Mouse (Mus musculus) liver, adult (tissue): ENCODE data around the gene Rhbdl2.

Source experiments
- GATA4 ChIP-seq: IDR thresholded peaks from 2 replicates; pipeline ENCODE4 v1.6.1; 2014; ENCODE audit warnings: mild to moderate bottlenecking, low read length; ENCODE audit not compliant: insufficient replicate concordance

The Rhbdl2 gene

DNA sequence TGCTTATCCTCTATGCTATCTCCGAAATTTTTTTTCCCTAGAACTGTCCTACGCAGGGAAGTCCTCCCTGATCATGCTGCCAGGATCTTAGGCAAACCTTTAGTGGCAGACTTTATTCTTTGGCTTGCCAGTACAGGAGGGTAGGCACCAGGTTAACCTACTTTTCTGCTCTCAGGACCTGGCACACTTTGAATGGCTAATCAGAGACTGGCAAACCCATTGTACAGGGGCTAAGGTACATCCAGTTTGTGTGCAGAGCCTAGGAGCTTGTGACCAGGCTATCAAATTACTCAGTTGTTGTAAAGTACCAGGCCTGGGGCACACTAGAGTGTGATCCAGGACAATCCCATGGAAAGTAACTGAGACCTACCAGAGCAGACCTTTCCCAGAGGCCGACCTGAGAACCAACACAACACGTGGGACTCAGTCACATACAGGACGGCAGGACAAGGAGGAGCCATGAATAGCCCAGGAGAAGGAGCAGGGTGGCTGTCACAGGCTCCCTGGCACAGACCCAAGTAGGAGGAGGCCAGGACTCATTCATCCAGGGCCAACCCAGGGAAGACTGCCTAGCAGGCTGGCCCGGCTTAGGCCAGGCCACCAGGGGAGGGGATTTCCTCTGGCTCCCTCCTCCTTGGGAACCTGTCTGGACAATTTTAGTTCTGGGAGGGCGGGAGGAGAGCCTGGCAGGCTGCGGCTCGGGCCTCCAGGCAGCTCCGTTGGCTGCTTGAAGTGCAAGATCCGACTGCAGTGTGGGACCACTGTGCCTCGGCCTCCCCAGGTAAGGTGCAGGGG lies at the start of gene Rhbdl2:
Gene Rhbdl2 (plus strand): TSS at position 684 of the 795 bp plus-strand sequence.
- TF ChIP-seq GATA4: no peak

DNA sequence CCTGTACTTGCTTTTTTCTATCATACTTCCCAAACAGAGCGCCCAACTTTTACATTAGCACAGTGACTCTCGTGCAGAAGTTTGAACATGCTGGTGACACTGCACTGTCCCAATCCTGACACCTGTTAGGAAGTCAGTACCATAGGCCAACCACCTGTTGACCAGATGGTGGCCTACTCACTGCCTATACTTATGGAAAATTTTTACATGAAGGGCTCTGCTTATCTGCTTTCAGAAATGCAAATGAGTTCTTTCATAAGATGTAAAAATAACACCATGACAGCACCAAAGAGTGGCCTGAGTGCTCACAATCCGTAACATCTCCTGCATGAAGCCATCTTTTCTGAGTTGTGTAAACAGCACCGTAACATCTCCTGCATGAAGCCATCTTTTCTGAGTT lies 49.0 kb upstream of the Rhbdl2 start:
- no peak for TF ChIP-seq GATA4

DNA sequence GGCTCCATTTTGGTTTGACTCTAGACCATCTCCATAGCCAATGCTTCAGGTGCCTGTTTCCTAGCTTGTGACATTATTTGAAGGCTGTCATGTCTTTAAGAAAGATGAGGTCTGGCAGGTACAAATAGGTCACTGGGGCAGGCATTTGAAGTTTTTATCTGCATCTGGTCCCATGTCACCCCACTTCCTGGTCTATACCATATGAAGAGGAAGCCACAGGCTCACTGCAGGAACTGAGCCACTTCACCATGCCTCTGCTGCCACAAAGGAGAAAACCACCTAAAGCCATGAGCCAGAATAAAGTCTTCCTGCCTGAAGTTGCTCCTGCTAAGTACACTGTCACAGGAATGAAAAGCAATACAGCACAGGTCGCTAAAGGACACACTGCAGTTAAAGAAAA lies 44.8 kb upstream of the Rhbdl2 start:
- TF ChIP-seq GATA4: no peak

DNA sequence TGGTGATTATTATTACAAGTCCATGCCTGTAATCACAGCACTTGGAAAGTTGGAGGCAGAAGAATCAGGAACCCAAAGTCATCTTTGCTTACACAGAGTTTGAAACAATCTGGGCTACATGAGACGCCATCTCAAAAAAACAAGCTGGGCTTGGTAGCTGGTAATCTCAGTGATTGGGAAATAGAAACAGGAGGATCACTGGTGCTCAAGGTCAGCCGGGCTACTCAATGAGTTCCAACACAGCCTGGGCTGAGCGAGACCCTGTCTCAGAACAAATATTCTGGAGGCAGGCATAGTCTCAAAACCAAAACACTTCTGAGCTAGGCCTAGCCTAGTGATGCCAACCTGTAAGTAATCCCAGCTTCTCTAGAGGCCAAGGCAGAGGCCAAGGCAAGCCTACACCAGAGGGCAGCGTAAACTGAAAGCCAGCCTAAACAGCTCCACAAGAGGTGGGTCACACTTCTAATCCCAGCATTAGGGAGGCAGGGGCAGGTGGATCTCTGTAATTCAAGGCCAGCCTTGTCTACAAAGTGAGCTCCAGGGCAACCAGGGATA lies 42.4 kb upstream of the Rhbdl2 start:
- no peak for TF ChIP-seq GATA4

DNA sequence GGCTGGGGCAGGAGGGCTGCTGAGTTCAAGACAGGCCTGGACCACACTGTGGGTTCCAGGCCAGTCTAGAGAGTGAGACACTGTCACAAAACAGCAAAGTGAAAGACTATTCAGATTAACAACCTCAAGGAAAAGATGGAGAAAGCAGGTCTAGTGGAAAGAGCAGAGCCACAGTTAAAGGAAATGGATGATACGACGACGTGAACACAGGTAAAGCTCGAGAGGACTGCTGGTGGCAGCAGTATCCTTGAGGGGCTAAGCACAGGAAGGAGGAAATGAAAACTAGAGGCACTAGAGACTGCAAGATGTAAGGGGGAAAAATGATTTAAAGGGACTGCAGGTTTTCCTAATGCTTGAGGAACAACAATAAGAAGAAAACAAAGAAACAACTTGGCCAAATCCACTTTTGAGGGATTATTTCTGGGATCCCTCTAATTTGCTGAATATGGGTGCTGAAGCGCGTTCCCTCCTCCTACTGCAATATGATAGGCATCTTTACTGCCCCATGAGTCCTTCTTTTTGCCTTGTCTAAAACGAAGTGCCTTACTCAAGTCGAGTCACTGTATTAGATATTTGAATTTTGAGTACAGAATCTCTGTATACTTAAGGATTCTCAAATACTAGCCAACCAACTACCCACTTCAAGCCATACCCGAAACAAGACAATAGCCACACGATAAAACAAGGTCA lies 38.8 kb upstream of the Rhbdl2 start:
- TF ChIP-seq GATA4: no peak

DNA sequence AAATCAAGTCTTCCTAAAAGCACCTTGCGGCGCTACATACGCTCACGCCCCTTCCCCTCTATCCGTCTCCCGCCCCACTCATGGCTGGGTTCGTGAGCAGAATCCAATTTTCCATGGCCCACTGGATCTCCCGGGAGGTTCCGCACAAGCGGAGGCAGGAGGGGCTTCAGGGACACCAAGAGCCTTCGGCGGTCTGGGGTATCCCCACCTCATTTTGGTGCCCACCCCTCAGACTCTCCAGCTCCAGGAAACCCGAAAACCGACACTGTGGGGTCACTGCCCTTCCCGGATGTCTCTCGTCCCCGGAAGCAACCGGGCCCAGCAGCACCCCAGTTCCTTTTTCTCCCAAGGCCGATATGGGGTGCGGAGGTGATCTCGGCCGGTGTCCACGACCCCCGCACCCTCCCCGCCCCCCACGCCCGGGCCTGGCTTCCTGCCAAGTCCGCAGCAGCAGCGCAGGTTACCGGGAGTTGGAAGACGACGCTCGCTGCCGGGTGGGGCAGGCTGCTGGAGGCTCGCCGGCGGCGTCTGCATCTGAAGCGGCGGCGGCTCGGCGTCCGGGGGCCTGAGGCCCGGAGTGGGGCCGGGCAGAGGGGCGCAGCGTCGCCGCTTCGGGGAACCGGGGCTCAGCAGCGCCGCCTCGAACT lies 38.1 kb upstream of the Rhbdl2 start:
- no peak for TF ChIP-seq GATA4

DNA sequence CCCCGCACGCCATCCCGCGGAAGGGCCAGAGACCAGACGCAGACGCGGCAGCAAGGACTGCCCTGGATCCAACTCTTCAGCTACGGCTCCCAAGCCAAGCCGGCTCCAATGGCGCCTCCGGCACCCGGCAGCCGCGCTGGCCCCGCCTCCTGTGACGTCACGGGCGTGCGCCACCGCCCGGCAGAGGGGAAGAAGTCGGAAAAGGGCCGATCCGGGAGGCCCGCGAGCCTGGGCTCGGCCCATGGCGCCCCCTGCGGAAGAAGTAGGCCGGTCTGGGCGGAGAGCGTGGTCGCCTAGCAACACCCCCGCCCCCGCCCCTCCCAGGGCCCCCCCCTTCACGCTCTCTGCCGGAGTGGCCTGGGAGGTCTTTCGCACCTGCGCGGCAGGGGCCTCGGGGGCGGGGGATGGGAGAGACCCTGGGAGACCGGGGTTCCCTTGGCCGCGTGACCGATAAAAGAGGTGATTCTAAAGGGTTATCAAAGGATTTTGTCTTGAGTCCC lies 37.5 kb upstream of the Rhbdl2 start, which contains the start of gene Akirin1:
Gene Akirin1 (minus strand): TSS at position 194 of the 500 bp plus-strand sequence.
- no peak for TF ChIP-seq GATA4

DNA sequence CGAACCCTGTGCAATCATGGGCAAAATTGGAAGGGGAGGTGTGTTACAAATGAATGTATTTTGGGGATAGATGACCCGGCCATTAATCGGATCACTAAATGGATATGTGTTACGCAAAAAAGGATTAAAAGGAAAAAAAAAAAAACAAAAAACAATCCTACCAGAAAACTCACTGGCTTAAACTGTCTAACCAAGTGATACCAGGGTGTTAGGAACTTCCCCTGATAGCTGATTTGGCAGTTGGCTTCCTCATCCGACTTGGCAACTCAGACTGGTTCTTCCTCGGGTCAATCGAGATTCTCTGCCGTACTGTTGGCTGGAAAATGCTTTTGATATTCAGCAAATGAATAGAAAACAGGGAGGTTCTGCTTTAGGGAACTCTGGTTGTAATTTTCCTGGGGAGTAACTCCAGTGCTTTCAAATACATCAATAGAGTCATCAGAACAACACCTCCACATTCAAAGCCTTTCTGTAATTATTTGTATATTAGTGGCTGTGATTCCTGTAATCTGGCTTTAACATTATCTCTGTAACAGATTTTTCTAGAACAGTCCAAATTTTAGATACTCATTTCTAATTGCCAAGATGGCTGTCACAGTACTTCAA lies 36.9 kb upstream of the Rhbdl2 start:
- TF ChIP-seq GATA4: peak; percentile 95

DNA sequence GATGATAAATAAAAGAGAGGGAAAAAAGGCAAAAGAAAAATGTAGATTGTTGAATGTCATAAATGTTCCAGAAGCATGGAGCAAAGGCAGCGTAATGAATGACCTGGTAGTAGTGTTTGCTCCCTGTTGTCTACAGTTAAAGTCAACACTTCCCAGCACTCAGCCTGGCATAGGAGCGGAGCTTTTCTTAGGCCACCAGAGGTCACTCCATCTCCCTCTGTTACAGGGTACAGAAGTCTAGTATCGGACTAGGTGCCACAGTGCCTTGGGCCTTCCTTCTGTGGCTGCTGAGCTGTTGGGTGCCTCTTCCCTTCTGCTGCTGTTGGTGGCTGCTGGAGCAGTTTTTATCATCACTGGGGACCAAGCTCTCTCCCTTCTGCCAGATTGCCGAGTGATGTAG lies 29.4 kb upstream of the Rhbdl2 start:
- TF ChIP-seq GATA4: no peak

DNA sequence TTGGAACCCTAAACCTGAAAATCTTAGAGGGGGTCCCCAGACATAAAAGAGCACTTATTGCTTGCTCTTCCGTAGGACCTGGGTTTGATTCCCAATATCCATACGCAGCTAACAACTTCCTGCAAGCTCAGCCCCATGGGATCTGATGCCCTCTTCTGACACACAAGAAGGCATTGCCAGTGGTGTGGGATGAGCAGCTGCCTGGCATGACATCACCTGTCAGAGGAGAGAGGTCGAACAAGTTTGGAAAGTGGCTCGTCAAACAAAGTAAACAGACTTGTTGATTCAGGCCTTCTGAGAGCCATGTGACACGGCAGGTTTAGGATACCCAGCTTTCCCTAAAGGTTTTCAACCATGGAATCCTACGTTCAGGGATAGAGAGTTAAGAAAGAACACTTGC lies 22.6 kb upstream of the Rhbdl2 start:
- TF ChIP-seq GATA4: no peak

DNA sequence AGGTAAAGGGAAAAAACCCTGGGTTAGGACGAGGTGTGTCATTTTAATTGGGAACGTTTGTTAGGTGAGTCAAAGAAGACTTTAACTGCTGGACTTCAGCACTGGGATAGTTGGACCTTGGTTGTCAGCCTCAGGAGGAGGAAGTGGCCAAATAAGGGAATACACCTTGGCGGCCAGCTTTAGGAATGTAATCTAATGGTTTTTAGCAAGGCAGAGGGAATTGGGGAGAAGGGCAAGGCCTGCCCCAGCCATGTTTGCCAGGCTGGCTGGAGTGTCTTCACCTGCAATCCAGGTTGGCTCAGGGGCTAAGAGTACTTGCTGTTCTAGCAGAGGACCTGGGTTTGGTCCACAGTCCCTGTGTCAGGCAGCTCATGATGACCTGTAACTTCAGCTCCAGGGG lies 19.9 kb upstream of the Rhbdl2 start:
- TF ChIP-seq GATA4: no peak

DNA sequence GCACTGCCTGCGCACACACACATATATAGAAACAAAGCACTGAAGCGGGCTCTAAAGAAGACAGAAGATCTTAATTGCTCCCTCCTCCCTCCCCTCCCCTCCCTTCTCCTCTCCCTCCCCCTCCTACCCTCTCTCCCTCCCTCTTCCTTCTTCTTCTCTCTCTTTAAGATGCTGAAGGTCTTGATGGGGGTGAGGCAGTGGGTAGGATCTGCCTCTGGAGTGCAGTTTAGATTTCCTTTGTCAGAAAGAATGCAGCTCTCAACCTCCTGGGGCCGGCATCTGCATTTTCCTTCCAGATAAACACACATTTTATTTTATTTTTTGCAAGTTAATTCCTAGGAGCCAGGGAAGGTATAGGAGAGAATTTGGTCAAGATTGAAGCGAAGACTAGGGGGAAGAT lies 19.4 kb upstream of the Rhbdl2 start:
- no peak for TF ChIP-seq GATA4

DNA sequence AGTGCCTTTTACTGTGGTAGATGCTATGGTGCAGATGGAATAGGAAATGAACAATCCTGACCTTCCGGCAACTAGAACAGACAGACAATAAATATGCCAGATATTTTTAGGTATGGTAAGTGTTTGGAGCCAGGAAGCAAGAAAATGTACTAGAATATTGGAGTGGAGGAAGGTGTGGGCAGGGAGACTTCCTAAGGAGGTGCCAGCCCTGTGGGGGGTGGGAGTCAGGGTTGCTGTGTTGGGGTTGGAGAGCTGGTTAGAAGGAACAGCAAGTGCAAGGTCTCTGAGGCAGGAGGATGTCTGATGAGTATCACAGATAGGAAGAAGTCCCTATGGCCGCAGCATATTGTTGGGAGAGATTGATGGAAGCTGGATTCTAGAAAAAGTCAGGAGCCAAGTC lies 5.0 kb downstream of the Rhbdl2 start:
- no peak for TF ChIP-seq GATA4

DNA sequence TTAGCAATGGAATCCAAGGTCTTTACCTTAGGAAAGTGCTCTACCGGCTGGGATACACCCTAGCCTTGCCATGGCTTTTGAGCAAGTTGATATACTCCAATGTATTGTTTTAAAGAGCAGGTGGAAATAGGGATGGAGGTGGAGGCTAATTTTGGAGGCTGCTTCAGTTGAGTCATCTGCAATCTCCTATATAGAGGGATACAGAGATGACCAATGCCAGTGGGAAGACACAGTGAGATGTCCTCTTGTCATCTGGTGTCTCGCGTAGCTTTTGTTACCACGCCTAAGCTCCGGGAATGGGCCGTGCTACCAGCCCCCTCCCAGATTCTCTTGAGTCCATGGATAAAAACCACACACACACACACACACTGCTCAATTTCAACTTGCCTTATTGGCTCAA lies 5.5 kb downstream of the Rhbdl2 start:
- no peak for TF ChIP-seq GATA4

DNA sequence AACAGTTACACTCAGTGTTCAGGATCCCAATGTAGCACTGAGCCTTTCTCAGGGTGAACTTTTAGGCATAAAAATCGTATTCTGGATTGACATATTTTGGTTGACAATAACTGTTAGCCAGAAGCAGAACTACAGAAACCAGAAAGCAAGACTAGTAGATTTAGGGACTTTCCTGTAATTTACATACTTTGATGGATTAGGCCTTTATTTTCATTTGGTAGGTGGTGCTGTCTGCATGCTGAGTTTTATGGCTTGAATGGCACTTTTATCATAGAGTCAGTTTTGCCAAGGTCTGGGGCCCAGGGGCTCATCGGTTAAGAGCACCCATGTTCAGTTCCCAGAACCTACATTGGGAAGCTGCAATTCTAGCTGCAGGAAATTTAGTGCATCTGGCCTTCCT lies 7.4 kb downstream of the Rhbdl2 start:
- TF ChIP-seq GATA4: no peak
